Mouse (Mus musculus) layer of hippocampus, adult 18-20 months (tissue): ENCODE data around the gene Coq10a. TPM values are rescaled to one million over a fixed set of nuclear protein-coding genes. Genes with fewer than 3 reads are reported as not detected.

Experiments used
- microRNA-seq, 2 experiments: library from miRNA; unstranded; fragments of <30 nt; microRNA quantifications; one replicate each; pipeline ENCODE4 v1.2.0; 2021
- total RNA-seq, 2 experiments: library from RNA; stranded (reverse); gene quantifications; 2 replicates each; pipeline ENCODE4 v1.2.3; 2021

The Coq10a gene
- total RNA-seq, 2 experiments from 2014 or later: 49.5 to 49.7 TPM

Small RNAs within 50 kb of the gene (microRNA-seq; reads per million reads assigned to microRNA genes)
- gene Gm25361 (0 reads per million in 2 experiments), gene Gm26308 (0 reads per million in 2 experiments), gene Mir6914 (0 to 0.49 reads per million in 2 experiments), gene Mir6915 (3.7 to 5.7 reads per million in 2 experiments)

Other genes starting within 250 kb of the Coq10a start
- 10 to 100 TPM; 12.9 to 15.3 TPM for gene Rbms2, start 188.7 kb downstream of the Coq10a start, total RNA-seq
- 10 to 100 TPM; 19.6 to 19.7 TPM for gene Gls2, start 174.5 kb downstream of the Coq10a start, total RNA-seq
- gene Spryd4, start 157.2 kb downstream of the Coq10a start, total RNA-seq: 10 to 100 TPM; 10.1 to 10.2 TPM
- not detected for gene Mip, start 143.2 kb downstream of the Coq10a start, total RNA-seq
- 1 to 10 TPM; 4.1 to 4.6 TPM for gene Timeless, start 136.9 kb downstream of the Coq10a start, total RNA-seq
- gene Apon, start 114.9 kb downstream of the Coq10a start, total RNA-seq: not detected
- gene Apof, start 100.3 kb downstream of the Coq10a start, total RNA-seq: not detected
- 10 to 100 TPM; 32.0 to 32.1 TPM for gene Stat2, start 98.4 kb downstream of the Coq10a start, total RNA-seq
- not detected for gene Il23a, start 70.2 kb downstream of the Coq10a start, total RNA-seq
- 10 to 100 TPM; 12.9 to 13.2 TPM for gene Pan2, start 65.7 kb downstream of the Coq10a start, total RNA-seq
- 10 to 100 TPM; 79.5 to 88.1 TPM for gene Cnpy2, start 46.5 kb downstream of the Coq10a start, total RNA-seq
- 100 to 1,000 TPM; 227 to 229 TPM for gene Cs, start 31.3 kb downstream of the Coq10a start, total RNA-seq
- gene Ankrd52, start 8.1 kb upstream of the Coq10a start, total RNA-seq: 10 to 100 TPM; 45.4 to 49.6 TPM
- gene Slc39a5, start 32.2 kb upstream of the Coq10a start, total RNA-seq: under 1 TPM in 1 of 2 experiments, not detected in 1; 0.37 TPM
- 10 to 100 TPM; 96.5 to 98.5 TPM for gene Nabp2, start 42.5 kb upstream of the Coq10a start, total RNA-seq
- 10 to 100 TPM; 74.0 to 76.8 TPM for gene Rnf41, start 42.7 kb upstream of the Coq10a start, total RNA-seq
- 100 to 1,000 TPM; 242 to 261 TPM for gene Smarcc2, start 90.3 kb upstream of the Coq10a start, total RNA-seq
- 100 to 1,000 TPM; 526 to 539 TPM for gene Myl6, start 125.1 kb upstream of the Coq10a start, total RNA-seq
- gene Myl6b, start 129.7 kb upstream of the Coq10a start, total RNA-seq: 10 to 100 TPM; 20.7 to 21.2 TPM
- 1 to 10 TPM; 6.2 to 6.3 TPM for gene Esyt1, start 156.9 kb upstream of the Coq10a start, total RNA-seq
- gene Zc3h10, start 178.8 kb upstream of the Coq10a start, total RNA-seq: 10 to 100 TPM; 13.6 to 15.6 TPM
- gene Rpl41, start 180.3 kb upstream of the Coq10a start, total RNA-seq: 1,000 to 10,000 TPM; 1,532 to 1,582 TPM
- 10 to 100 TPM; 60.4 to 61.7 TPM for gene Pa2g4, start 197.0 kb upstream of the Coq10a start, total RNA-seq
- gene Erbb3, start 220.7 kb upstream of the Coq10a start, total RNA-seq: 1 to 10 TPM; 7.1 to 7.5 TPM